Mouse (Mus musculus) liver, adult 2 months (tissue): Measurements from ENCODE around the gene Pros1. TPM values are rescaled to one million over a fixed set of nuclear protein-coding genes. Genes with fewer than 3 reads are reported as not detected.

Source experiments
- DNase-seq: peaks from one replicate; pipeline ENCODE4 v3.0.0-alpha.2; 2011; ENCODE audit warnings: low read depth, low spot score; ENCODE audit errors: extremely low read depth
- H3K27ac ChIP-seq: fragments of 200-500 bp; replicated peaks from 2 replicates; pipeline ENCODE4 v1.5.1; 2012; ENCODE audit warnings: low read depth, mild to moderate bottlenecking, control low read depth, inconsistent platforms, low read length; ENCODE audit not compliant: insufficient read depth
- H3K27me3 ChIP-seq: fragments of 200-500 bp; 2 replicates; pipeline ENCODE4 v1.6.1; 2012; ENCODE audit warnings: mild to moderate bottlenecking, moderate library complexity, low read length, inconsistent platforms; ENCODE audit not compliant: control insufficient read depth, insufficient read depth
- H3K36me3 ChIP-seq: fragments of 200-500 bp; 2 replicates; pipeline ENCODE4 v1.6.1; 2012; ENCODE audit warnings: low read length, inconsistent platforms; ENCODE audit not compliant: control insufficient read depth, insufficient read depth
- H3K4me1 ChIP-seq: fragments of 200-500 bp; 2 replicates; pipeline ENCODE4 v1.6.1; 2011; ENCODE audit warnings: low read length; ENCODE audit not compliant: control insufficient read depth, insufficient read depth
- H3K4me3 ChIP-seq: fragments of 200-500 bp; 2 replicates; pipeline ENCODE4 v1.5.1; 2011; ENCODE audit warnings: low read depth, mild to moderate bottlenecking, control low read depth, low read length, moderate library complexity; ENCODE audit not compliant: insufficient read depth
- H3K79me2 ChIP-seq: fragments of 200-500 bp; 2 replicates; pipeline ENCODE4 v1.6.1; 2012; ENCODE audit warnings: inconsistent platforms, mild to moderate bottlenecking, low read length, moderate library complexity; ENCODE audit not compliant: control insufficient read depth, insufficient read depth
- H3K9ac ChIP-seq: fragments of 200-500 bp; 2 replicates; pipeline ENCODE4 v1.6.1; 2012; ENCODE audit warnings: low read depth, mild to moderate bottlenecking, control low read depth, inconsistent platforms, low read length
- CTCF ChIP-seq: fragments of 200-500 bp; IDR thresholded peaks from 2 replicates; pipeline ENCODE4 v1.5.1; 2011; ENCODE audit warnings: low read depth, low read length, control low read depth
- POLR2A ChIP-seq: fragments of 200-500 bp; IDR thresholded peaks from 2 replicates; pipeline ENCODE4 v1.6.1; 2011; ENCODE audit warnings: low read length, control low read depth; ENCODE audit not compliant: insufficient read depth; ENCODE audit errors: extremely low read depth
- WGBS: fragments of 180-500 bp; shearing (Covaris S2); methylation state at CpG from one replicate; pipeline ENCODE4 v1.1.7; 2018; 5-methylcytosine and 5-hydroxymethylcytosine counted together
- polyA plus RNA-seq: library from polyadenylated mRNA; depleted of rRNA; stranded (reverse); fragments of >200 nt; gene quantifications from 2 replicates; pipeline ENCODE4 v1.2.3, GENCODE M21; 2012
- total RNA-seq: library from RNA; depleted of rRNA; stranded (reverse); fragments of >200 nt; gene quantifications from 2 replicates; pipeline ENCODE4 v1.2.3, GENCODE M21; 2014

Gene Pros1
- total and polyA plus RNA-seq, 2 experiments, result 9.3 to 73.2 TPM

GRCm38 (mm10) chr16:62822472-62822871 is 31.6 kb upstream of the Pros1 start:
- Histone ChIP-seq H3K4me3 (no peak overlapping the region), H3K36me3 (peaks cover 3% of the 10 kb centered on the region; the same call in 1 of the 2 replicates), H3K9ac (no peak overlapping the region), H3K27me3 (no peaks in the 10 kb centered on the region), H3K79me2 (no peaks in the 10 kb centered on the region), H3K4me1 (no peaks in the 10 kb centered on the region), H3K27ac (no peak overlapping the region)
- DNase-seq, result no peak
- TF ChIP-seq POLR2A (no peak), CTCF (no peak)
- 94% methylated on average over 6 of the region's 6 CpGs for WGBS

- H3K27ac ChIP-seq, result no peak overlapping the region
These were observed 27.7 kb upstream of the Pros1 start for GRCm38 (mm10) chr16:62826156-62827001.

GRCm38 (mm10) chr16:62832027-62832426 is 22.1 kb upstream of the Pros1 start:
- Histone ChIP-seq H3K79me2 (peaks cover 6% of the 10 kb centered on the region; the same call in 1 of the 2 replicates), H3K4me1 (no peaks in the 10 kb centered on the region), H3K27ac (no peak overlapping the region), H3K9ac (no peak overlapping the region), H3K27me3 (no peaks in the 10 kb centered on the region), H3K36me3 (no peaks in the 10 kb centered on the region), H3K4me3 (no peak overlapping the region)
- 50% methylated on average over 2 of the region's 2 CpGs for WGBS
- no peak for TF ChIP-seq POLR2A
- TF ChIP-seq CTCF, result no peak
- DNase-seq, result no peak

More at GRCm38 (mm10) chr16:62826156-62827001, 27.7 kb upstream of the Pros1 start:
- peaks cover 3% of the 10 kb centered on the region; the same call in 1 of the 2 replicates for H3K36me3 ChIP-seq
- 72% methylated on average over 12 of the region's 12 CpGs for WGBS
- no peaks in the 10 kb centered on the region for H3K4me1 ChIP-seq
- H3K4me3 ChIP-seq, result no peak overlapping the region
- no peak overlapping the region for H3K9ac ChIP-seq
- H3K27me3 ChIP-seq, result no peaks in the 10 kb centered on the region
- TF ChIP-seq CTCF (peak; percentile 55), POLR2A (no peak)
- peak; percentile 43 for DNase-seq
- no peaks in the 10 kb centered on the region for H3K79me2 ChIP-seq

GRCm38 (mm10) chr16:62832481-62832880 is 21.6 kb upstream of the Pros1 start:
- H3K79me2 ChIP-seq, result peaks cover 6% of the 10 kb centered on the region; the same call in 1 of the 2 replicates
- H3K9ac ChIP-seq, result no peak overlapping the region
- H3K4me1 ChIP-seq, result no peaks in the 10 kb centered on the region
- H3K36me3 ChIP-seq, result no peaks in the 10 kb centered on the region
- WGBS, result 19% methylated on average over 4 of the region's 4 CpGs
- H3K27ac ChIP-seq, result no peak overlapping the region
- H3K27me3 ChIP-seq, result no peaks in the 10 kb centered on the region
- peak; percentile 27 for DNase-seq
- no peak overlapping the region; the same call in 1 of the 2 replicates for H3K4me3 ChIP-seq
- peak; percentile 81 for TF ChIP-seq CTCF
- TF ChIP-seq POLR2A, result no peak

- no peaks in the 10 kb centered on the region for H3K27me3 ChIP-seq
- no peak overlapping the region for H3K4me3 ChIP-seq
- peaks cover 12% of the 10 kb centered on the region; the same call in 1 of the 2 replicates for H3K79me2 ChIP-seq
- no peaks in the 10 kb centered on the region for H3K36me3 ChIP-seq
- TF ChIP-seq CTCF, result no peak
- TF ChIP-seq POLR2A, result no peak
- no peak for DNase-seq
- no peak overlapping the region for H3K27ac ChIP-seq
- no peaks in the 10 kb centered on the region for H3K4me1 ChIP-seq
- WGBS, result 31% methylated on average over 3 of the region's 3 CpGs
- H3K9ac ChIP-seq, result no peak overlapping the region
These were observed 19.9 kb upstream of the Pros1 start for GRCm38 (mm10) chr16:62834016-62834735.

- no peak overlapping the region for H3K4me3 ChIP-seq
- no peak for TF ChIP-seq CTCF
- TF ChIP-seq POLR2A, result no peak
- H3K27ac ChIP-seq, result no peak overlapping the region
- peak; percentile 80 for DNase-seq
- H3K79me2 ChIP-seq, result peaks cover 16% of the 10 kb centered on the region
- no peak overlapping the region for H3K9ac ChIP-seq
- H3K36me3 ChIP-seq, result no peaks in the 10 kb centered on the region
- H3K27me3 ChIP-seq, result no peaks in the 10 kb centered on the region
- no peaks in the 10 kb centered on the region; the same call in 1 of the 2 replicates for H3K4me1 ChIP-seq
- 46% methylated on average over 6 of the region's 6 CpGs for WGBS
These were observed 8.8 kb upstream of the Pros1 start for GRCm38 (mm10) chr16:62845341-62845740.
